Mouse (Mus musculus): Measurements from ENCODE around the gene Tmub1.

Gene Tmub1

GRCm38 (mm10) chr5:24442029-24442428 is 5.6 kb downstream of the Tmub1 start:
- no peaks in the 10 kb centered on the region for H3K9me3 ChIP-seq (ENCODE audit: low read length)
- H3K4me3 ChIP-seq (replicated peaks; ENCODE audit: low read length) = no peak overlapping the region
- TF ChIP-seq CTCF (conservative IDR thresholded peaks at IDR 0.05; ENCODE audit: low read length) = no peak
- H3K27me3 ChIP-seq (ENCODE audit: insufficient read depth, low read length) = no peaks in the 10 kb centered on the region
- H3K36me3 ChIP-seq (ENCODE audit: insufficient read depth, low read length) = peaks cover 56% of the 10 kb centered on the region
- H3K4me1 ChIP-seq (replicated peaks; ENCODE audit: low read depth, low read length) = peaks cover 66% of the 10 kb centered on the region

- Histone ChIP-seq H3K4me1 (replicated peaks; ENCODE audit: low read depth, low read length) (peaks cover 60% of the 10 kb centered on the region), H3K4me3 (replicated peaks; ENCODE audit: low read length) (no peak overlapping the region), H3K27me3 (ENCODE audit: insufficient read depth, low read length) (no peaks in the 10 kb centered on the region), H3K36me3 (ENCODE audit: insufficient read depth, low read length) (peaks cover 56% of the 10 kb centered on the region), H3K9me3 (ENCODE audit: low read length) (no peaks in the 10 kb centered on the region)
- TF ChIP-seq POU5F1 (IDR thresholded peaks at IDR 0.05; ENCODE audit: borderline replicate concordance, low read length) = no peak
- TF ChIP-seq NANOG (IDR thresholded peaks at IDR 0.05; ENCODE audit: borderline replicate concordance, low read length) = no peak
- TF ChIP-seq CTCF (conservative IDR thresholded peaks at IDR 0.05; ENCODE audit: low read length) = no peak
Observed at GRCm38 (mm10) chr5:24441187-24441586, 6.5 kb downstream of the Tmub1 start.

- Histone ChIP-seq H3K9me3 (ENCODE audit: low read length) (no peaks in the 10 kb centered on the region), H3K4me1 (replicated peaks; ENCODE audit: low read depth, low read length) (peaks cover 43% of the 10 kb centered on the region), H3K27me3 (ENCODE audit: insufficient read depth, low read length) (peaks cover 3% of the 10 kb centered on the region; the same call in 1 of the 2 replicates), H3K36me3 (ENCODE audit: insufficient read depth, low read length) (peaks cover 43% of the 10 kb centered on the region), H3K4me3 (replicated peaks; ENCODE audit: low read length) (peak overlapping the region; percentile 70)
- TF ChIP-seq NANOG (IDR thresholded peaks at IDR 0.05; ENCODE audit: borderline replicate concordance, low read length) (no peak), POU5F1 (IDR thresholded peaks at IDR 0.05; ENCODE audit: borderline replicate concordance, low read length) (no peak), CTCF (conservative IDR thresholded peaks at IDR 0.05; ENCODE audit: low read length) (no peak)
Observed at GRCm38 (mm10) chr5:24433993-24434392, 13.7 kb downstream of the Tmub1 start.

- H3K4me3 ChIP-seq (replicated peaks; ENCODE audit: low read length) = peak overlapping the region; percentile 66
- no peak for TF ChIP-seq NANOG (IDR thresholded peaks at IDR 0.05; ENCODE audit: borderline replicate concordance, low read length)
- no peak for TF ChIP-seq CTCF (conservative IDR thresholded peaks at IDR 0.05; ENCODE audit: low read length)
- TF ChIP-seq POU5F1 (IDR thresholded peaks at IDR 0.05; ENCODE audit: borderline replicate concordance, low read length) = no peak
- peaks cover 65% of the 10 kb centered on the region for H3K4me1 ChIP-seq (replicated peaks; ENCODE audit: low read depth, low read length)
- peaks cover 38% of the 10 kb centered on the region for H3K27me3 ChIP-seq (ENCODE audit: insufficient read depth, low read length)
- H3K36me3 ChIP-seq (ENCODE audit: insufficient read depth, low read length) = peaks cover 38% of the 10 kb centered on the region
- H3K9me3 ChIP-seq (ENCODE audit: low read length) = peaks cover 7% of the 10 kb centered on the region
Observed at GRCm38 (mm10) chr5:24428596-24428995, 19.1 kb downstream of the Tmub1 start.

GRCm38 (mm10) chr5:24427981-24428402 is 19.7 kb downstream of the Tmub1 start:
- H3K36me3 ChIP-seq (ENCODE audit: insufficient read depth, low read length) = peaks cover 35% of the 10 kb centered on the region
- TF ChIP-seq NANOG (IDR thresholded peaks at IDR 0.05; ENCODE audit: borderline replicate concordance, low read length) (no peak), CTCF (conservative IDR thresholded peaks at IDR 0.05; ENCODE audit: low read length) (no peak), POU5F1 (IDR thresholded peaks at IDR 0.05; ENCODE audit: borderline replicate concordance, low read length) (no peak)

GRCm38 (mm10) chr5:24427285-24427633 is 20.4 kb downstream of the Tmub1 start:
- peak overlapping the region; percentile 81 for H3K4me3 ChIP-seq (replicated peaks; ENCODE audit: low read length)

More at GRCm38 (mm10) chr5:24427981-24428402, 19.7 kb downstream of the Tmub1 start:
- Histone ChIP-seq H3K4me3 (replicated peaks; ENCODE audit: low read length) (peak overlapping the region; percentile 66), H3K9me3 (ENCODE audit: low read length) (peaks cover 7% of the 10 kb centered on the region), H3K27me3 (ENCODE audit: insufficient read depth, low read length) (peaks cover 38% of the 10 kb centered on the region), H3K4me1 (replicated peaks; ENCODE audit: low read depth, low read length) (peaks cover 64% of the 10 kb centered on the region)

GRCm38 (mm10) chr5:24426556-24427284 is 20.9 kb downstream of the Tmub1 start:
- H3K4me1 ChIP-seq (replicated peaks; ENCODE audit: low read depth, low read length) = peaks cover 63% of the 10 kb centered on the region
- peaks cover 7% of the 10 kb centered on the region for H3K9me3 ChIP-seq (ENCODE audit: low read length)
- H3K4me3 ChIP-seq (replicated peaks; ENCODE audit: low read length) = peak overlapping the region; percentile 81
- peaks cover 26% of the 10 kb centered on the region for H3K36me3 ChIP-seq (ENCODE audit: insufficient read depth, low read length)
- TF ChIP-seq CTCF (conservative IDR thresholded peaks at IDR 0.05; ENCODE audit: low read length) (no peak), POU5F1 (IDR thresholded peaks at IDR 0.05; ENCODE audit: borderline replicate concordance, low read length) (no peak), NANOG (IDR thresholded peaks at IDR 0.05; ENCODE audit: borderline replicate concordance, low read length) (no peak)
- peaks cover 38% of the 10 kb centered on the region for H3K27me3 ChIP-seq (ENCODE audit: insufficient read depth, low read length)

More at GRCm38 (mm10) chr5:24427285-24427633, 20.4 kb downstream of the Tmub1 start:
- peaks cover 63% of the 10 kb centered on the region for H3K4me1 ChIP-seq (replicated peaks; ENCODE audit: low read depth, low read length)
- H3K36me3 ChIP-seq (ENCODE audit: insufficient read depth, low read length) = peaks cover 28% of the 10 kb centered on the region
- H3K27me3 ChIP-seq (ENCODE audit: insufficient read depth, low read length) = peaks cover 38% of the 10 kb centered on the region
- peaks cover 7% of the 10 kb centered on the region for H3K9me3 ChIP-seq (ENCODE audit: low read length)
- TF ChIP-seq NANOG (IDR thresholded peaks at IDR 0.05; ENCODE audit: borderline replicate concordance, low read length) (no peak), POU5F1 (IDR thresholded peaks at IDR 0.05; ENCODE audit: borderline replicate concordance, low read length) (no peak), CTCF (conservative IDR thresholded peaks at IDR 0.05; ENCODE audit: low read length) (no peak)

- Histone ChIP-seq H3K27me3 (ENCODE audit: insufficient read depth, low read length) (peaks cover 38% of the 10 kb centered on the region), H3K4me3 (replicated peaks; ENCODE audit: low read length) (peak overlapping the region; percentile 81), H3K4me1 (replicated peaks; ENCODE audit: low read depth, low read length) (peaks cover 63% of the 10 kb centered on the region), H3K9me3 (ENCODE audit: low read length) (peaks cover 7% of the 10 kb centered on the region), H3K36me3 (ENCODE audit: insufficient read depth, low read length) (peaks cover 26% of the 10 kb centered on the region)
- TF ChIP-seq NANOG (IDR thresholded peaks at IDR 0.05; ENCODE audit: borderline replicate concordance, low read length) (no peak), POU5F1 (IDR thresholded peaks at IDR 0.05; ENCODE audit: borderline replicate concordance, low read length) (no peak), CTCF (conservative IDR thresholded peaks at IDR 0.05; ENCODE audit: low read length) (no peak)
Observed at GRCm38 (mm10) chr5:24426037-24426432, 21.6 kb downstream of the Tmub1 start.
